Mouse (Mus musculus) olfactory bulb, adult 2 months (tissue): ENCODE results near the gene Fabp3.

ENCODE experiments used
- CTCF ChIP-seq: fragments of 200-500 bp; IDR thresholded peaks from 2 replicates; pipeline ENCODE4 v1.5.1; 2012; ENCODE audit warnings: low read depth, mild to moderate bottlenecking, low read length, moderate library complexity; ENCODE audit not compliant: insufficient read depth
- POLR2A ChIP-seq: fragments of 200-500 bp; IDR thresholded peaks from 2 replicates; pipeline ENCODE4 v1.6.1; 2012; ENCODE audit warnings: mild to moderate bottlenecking, low read depth, low read length, moderate library complexity; ENCODE audit not compliant: insufficient read depth

DNA sequence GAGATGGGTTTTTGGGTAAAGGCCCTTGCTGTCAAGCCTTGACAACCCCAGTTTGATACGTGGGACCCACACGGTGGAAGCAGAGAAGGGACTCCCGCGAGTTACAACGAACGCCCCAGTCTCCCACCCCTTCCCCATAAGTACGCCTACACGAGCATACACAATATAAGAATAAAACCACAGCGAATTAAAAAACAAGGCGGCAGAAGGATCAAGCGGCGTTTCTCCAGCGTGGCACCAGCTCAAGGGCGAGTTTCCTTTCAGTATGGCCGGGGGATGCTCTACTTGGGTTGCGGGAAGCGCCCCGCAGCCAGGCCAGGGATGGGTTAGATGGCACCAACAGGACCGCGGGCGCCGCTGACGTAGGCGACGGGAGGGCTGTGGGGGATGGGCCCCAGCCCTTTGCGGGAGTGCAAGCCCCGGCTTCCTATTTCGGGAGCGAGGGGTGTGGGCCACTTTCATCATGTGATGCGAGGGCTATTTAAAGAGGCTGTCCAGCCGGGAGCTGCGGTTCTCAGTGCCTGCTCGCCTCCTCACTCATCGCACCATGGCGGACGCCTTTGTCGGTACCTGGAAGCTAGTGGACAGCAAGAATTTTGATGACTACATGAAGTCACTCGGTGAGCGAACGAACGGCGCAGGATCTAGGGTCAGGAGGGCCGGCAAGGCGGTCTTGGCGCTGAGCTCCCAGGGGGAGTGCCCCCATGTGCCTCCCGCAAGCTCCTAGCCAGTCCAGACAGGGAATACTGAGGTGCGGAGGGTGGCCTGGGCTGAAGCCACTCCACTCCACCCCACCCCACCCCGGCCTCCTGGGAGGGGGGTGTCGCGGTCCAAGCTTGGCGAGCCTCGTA, at the start of gene Fabp3, which contains the start of gene Gm10570:
- TF ChIP-seq POLR2A (peak; percentile 36; the same call in 1 of the 2 replicates), CTCF (0 out of 2 replicates have a peak, but pooled peaks have one; percentile 14)
